Mouse (Mus musculus) thymus, adult 2 months (tissue): Measurements from ENCODE around the gene Kitl.

ENCODE experiments used
- CTCF ChIP-seq: fragments of 200-500 bp; IDR thresholded peaks from 2 replicates; pipeline ENCODE4 v1.5.1; 2012; ENCODE audit warnings: mild to moderate bottlenecking, control low read depth, low read length, moderate library complexity, borderline replicate concordance; ENCODE audit not compliant: control insufficient read depth, poor library complexity, insufficient read depth; ENCODE audit errors: extremely low read depth
- POLR2A ChIP-seq: fragments of 200-500 bp; IDR thresholded peaks from 2 replicates; pipeline ENCODE4 v1.6.1; 2012; ENCODE audit warnings: mild to moderate bottlenecking, low read length, control low read depth, moderate library complexity; ENCODE audit not compliant: control insufficient read depth, poor library complexity, insufficient read depth; ENCODE audit errors: extremely low read depth

GRCm38 (mm10) chr10:100010291-100010690 is 5.1 kb upstream of the Kitl start:
- TF ChIP-seq CTCF (no peak), POLR2A (no peak)
